18 mouse cellular contexts compared by ENCODE assay signal in genomic region chr17:30417106-30417505, GRCm38 (mm10).
DNase-seq lines count a peak whose midpoint lies in the region; ATAC-seq and TF ChIP-seq lines count a peak whose summit lies in the region.
"Had no signal": no experiment of that assay in that cellular context is flagged by ENCODE, and none has a peak within 500 bp of the region (broad histone marks: within the 10 kb centered on the region; RNA-seq: fewer than 3 reads in every experiment).

No protein-coding gene starts in this region.

- TF ChIP-seq CTCF in lung, embryonic 14.5 days (IDR thresholded peaks at IDR 0.05; ENCODE audit: low read depth), result no peak

- no peaks in the 10 kb centered on the region for H3K79me2 ChIP-seq in myocyte (ENCODE audit: control insufficient read depth, insufficient read depth)

- WGBS in lung, embryonic 14.5 days, result 50% methylated on average over 4 of the region's 4 CpGs
- 44% methylated on average over 4 of the region's 4 CpGs for WGBS in intestine, embryonic 16.5 days
- WGBS in kidney, embryonic 16.5 days, result 67% methylated on average over 4 of the region's 4 CpGs

- H3K4me3 ChIP-seq in lung, embryonic 14.5 days (ENCODE audit: low read depth, low read length), result no peak overlapping the region
- H3K4me3 ChIP-seq in intestine, embryonic 16.5 days (ENCODE audit: low read length), result no peak overlapping the region
- no peak overlapping the region for H3K4me3 ChIP-seq in myocyte
- no peak overlapping the region for H3K4me3 ChIP-seq in kidney, embryonic 16.5 days (ENCODE audit: low read length)
- H3K4me3 ChIP-seq: forebrain, embryonic 12.5 days; hindbrain, embryonic 10.5 days; megakaryocyte, embryonic 14.5 days had no signal

- H3K36me3 ChIP-seq in lung, embryonic 14.5 days (ENCODE audit: insufficient read depth), result no peaks in the 10 kb centered on the region
- no peaks in the 10 kb centered on the region for H3K36me3 ChIP-seq in intestine, embryonic 16.5 days (ENCODE audit: control insufficient read depth, insufficient read depth, low read length)
- no peaks in the 10 kb centered on the region for H3K36me3 ChIP-seq in myocyte (ENCODE audit: control insufficient read depth, insufficient read depth)
- no peaks in the 10 kb centered on the region; the same call in 1 of the 2 replicates for H3K36me3 ChIP-seq in kidney, embryonic 16.5 days (ENCODE audit: insufficient read depth, low read length)
- H3K36me3 ChIP-seq: forebrain, embryonic 12.5 days; hindbrain, embryonic 10.5 days had no signal

- H3K4me2 ChIP-seq in lung, embryonic 14.5 days, result no peak overlapping the region
- H3K4me2 ChIP-seq in intestine, embryonic 16.5 days (ENCODE audit: low read depth, low read length), result no peak overlapping the region
- no peak overlapping the region for H3K4me2 ChIP-seq in myocyte (ENCODE audit: low read depth)
- no peak overlapping the region for H3K4me2 ChIP-seq in kidney, embryonic 16.5 days (replicated peaks; ENCODE audit: low read depth, low read length)
- H3K4me2 ChIP-seq: forebrain, embryonic 12.5 days had no signal

- no peak overlapping the region for H3K9ac ChIP-seq in lung, embryonic 14.5 days
- no peak overlapping the region for H3K9ac ChIP-seq in intestine, embryonic 16.5 days (ENCODE audit: low read depth, low read length)
- H3K9ac ChIP-seq in kidney, embryonic 16.5 days (replicated peaks; ENCODE audit: low read length), result no peak overlapping the region
- H3K9ac ChIP-seq: forebrain, embryonic 12.5 days; liver, embryonic 14.5 days had no signal

- no peak overlapping the region for H3K27ac ChIP-seq in lung, embryonic 14.5 days (ENCODE audit: low read depth)
- peak overlapping the region; percentile 63 for H3K27ac ChIP-seq in intestine, embryonic 16.5 days (ENCODE audit: low read length)
- no peak overlapping the region for H3K27ac ChIP-seq in kidney, embryonic 16.5 days (ENCODE audit: low read length)
- H3K27ac ChIP-seq: forebrain, embryonic 12.5 days; hindbrain, embryonic 10.5 days; liver, embryonic 14.5 days had no signal

- no peaks in the 10 kb centered on the region for H3K4me1 ChIP-seq in lung, embryonic 14.5 days (ENCODE audit: insufficient read depth)
- H3K4me1 ChIP-seq in intestine, embryonic 16.5 days (ENCODE audit: control insufficient read depth, insufficient read depth, low read length), result 0 out of 2 replicates have a peak, but pooled peaks cover 3% of the 10 kb centered on the region
- H3K4me1 ChIP-seq in kidney, embryonic 16.5 days (ENCODE audit: insufficient read depth, low read length), result no peaks in the 10 kb centered on the region

- TF ChIP-seq POLR2A in myocyte (IDR thresholded peaks at IDR 0.05; ENCODE audit: insufficient read length, low read depth), result no peak

- H3K9me3 ChIP-seq in lung, embryonic 14.5 days (ENCODE audit: low read depth, low read length), result no peaks in the 10 kb centered on the region
- no peaks in the 10 kb centered on the region for H3K9me3 ChIP-seq in intestine, embryonic 16.5 days (ENCODE audit: control insufficient read depth, low read length)
- no peaks in the 10 kb centered on the region for H3K9me3 ChIP-seq in kidney, embryonic 16.5 days (ENCODE audit: low read length)
- H3K9me3 ChIP-seq: forebrain, embryonic 12.5 days; hindbrain, embryonic 10.5 days; megakaryocyte, embryonic 14.5 days had no signal

- ATAC-seq in lung, embryonic 14.5 days (ENCODE audit: insufficient read depth), result no peak
- ATAC-seq in intestine, embryonic 16.5 days, result peak; percentile 97
- no peak for ATAC-seq in kidney, embryonic 16.5 days (ENCODE audit: low FRiP score, low TSS enrichment)
- ATAC-seq: lung, postnatal 0 days; midbrain, embryonic 16.5 days had no signal

- no peak overlapping the region for H3ac ChIP-seq in myocyte (ENCODE audit: control insufficient read depth, insufficient read length)

- no peaks in the 10 kb centered on the region for H3K27me3 ChIP-seq in lung, embryonic 14.5 days (ENCODE audit: insufficient read depth, low read length)
- H3K27me3 ChIP-seq in intestine, embryonic 16.5 days (replicated peaks; ENCODE audit: control insufficient read depth, insufficient read depth, low read length), result no peaks in the 10 kb centered on the region
- H3K27me3 ChIP-seq in myocyte (ENCODE audit: control insufficient read depth, insufficient read depth, insufficient read length), result no peaks in the 10 kb centered on the region
- H3K27me3 ChIP-seq in kidney, embryonic 16.5 days (ENCODE audit: insufficient read depth, low read length), result no peaks in the 10 kb centered on the region
- H3K27me3 ChIP-seq: forebrain, embryonic 12.5 days; megakaryocyte, embryonic 14.5 days had no signal

- peak; percentile 37 for DNase-seq in lung, embryonic 14.5 days
- no peak for DNase-seq in lung, postnatal 14 days
- DNase-seq in retina, embryonic 14.5 days (ENCODE audit: low spot score), result no peak
- no peak for DNase-seq in frontal cortex, postnatal 10 days (ENCODE audit: low spot score in 2 of 2)
- DNase-seq: cerebellum, postnatal 25 days; heart, adult 18-20 months; left cerebral cortex, postnatal 4 days; right cerebral cortex, postnatal 14 days; thymus, adult 18-20 months had no signal

TF ChIP-seq in myocyte, 11 proteins besides CTCF, POLR2A, EP300 and RAD21:
- TF ChIP-seq E2F4 (IDR thresholded peaks at IDR 0.05; ENCODE audit: insufficient read depth), result no peak
- peak; percentile 83 for TF ChIP-seq TCF12 (IDR thresholded peaks at IDR 0.05; ENCODE audit: insufficient read depth, poor library complexity, severe bottlenecking)
- peak in 2 of 3 experiments; percentile 88 for TF ChIP-seq MYOD1 (IDR thresholded peaks at IDR 0.05; ENCODE audit: control insufficient read depth in 1 of 3, insufficient read length in 2 of 3, low read depth in 2 of 3)
- TF ChIP-seq POLR2AphosphoS2 (IDR thresholded peaks at IDR 0.05; ENCODE audit: insufficient read length, low read depth), result no peak
- peak; percentile 72 for TF ChIP-seq TCF3 (IDR thresholded peaks at IDR 0.05; ENCODE audit: insufficient read length, low read depth)
- TF ChIP-seq SRF (IDR thresholded peaks at IDR 0.05; ENCODE audit: control insufficient read depth, insufficient read length, low read depth), result no peak
- no peak for TF ChIP-seq USF1 (IDR thresholded peaks at IDR 0.05; ENCODE audit: low read depth)
- TF ChIP-seq MYOG (IDR thresholded peaks at IDR 0.05; ENCODE audit: control insufficient read depth in 1 of 3, insufficient read depth in 1 of 3, insufficient read length in 2 of 3, low read depth in 2 of 3), result peak; percentile 53 to 81 (median 79)
- no peak for TF ChIP-seq CEBPB (IDR thresholded peaks at IDR 0.05; ENCODE audit: insufficient read depth, poor library complexity, severe bottlenecking)
- no peak for TF ChIP-seq MAX (IDR thresholded peaks at IDR 0.05; ENCODE audit: low read depth)
- TF ChIP-seq REST (IDR thresholded peaks at IDR 0.05; ENCODE audit: insufficient read depth, insufficient read length), result no peak
